Comparison of ENCODE assay signal across 8 mouse cellular contexts in genomic region chr5:52114751-52115451, GRCm38 (mm10).
A peak's percentile ranks its signal among the peaks of the same experiment; 100 is the strongest.
DNase-seq lines count a peak whose midpoint lies in the region; ATAC-seq and TF ChIP-seq lines count a peak whose summit lies in the region.

No protein-coding gene starts in this region.

- no peaks in the 10 kb centered on the region for H3K9me3 ChIP-seq in forebrain, embryonic 16.5 days (ENCODE audit: control insufficient read depth, low read length)
- H3K9me3 ChIP-seq in midbrain, embryonic 13.5 days = no peaks in the 10 kb centered on the region

- H3K9ac ChIP-seq in forebrain, embryonic 16.5 days (replicated peaks; ENCODE audit: low read depth, low read length) = peak overlapping the region; percentile 70
- H3K9ac ChIP-seq in midbrain, embryonic 13.5 days (replicated peaks) = peak overlapping the region; percentile 74

- H3K4me1 ChIP-seq in lung, adult 2 months (ENCODE audit: control insufficient read depth, insufficient read depth, low read length) = peaks cover 18% of the 10 kb centered on the region
- H3K4me1 ChIP-seq in forebrain, embryonic 16.5 days (replicated peaks; ENCODE audit: control insufficient read depth, insufficient read depth, low read length) = peaks cover 37% of the 10 kb centered on the region
- H3K4me1 ChIP-seq in midbrain, embryonic 13.5 days (replicated peaks) = peaks cover 40% of the 10 kb centered on the region

- no peak for TF ChIP-seq CTCF in lung, adult 2 months (IDR thresholded peaks at IDR 0.05; ENCODE audit: insufficient read depth, low read length)

- peak; percentile 11 for DNase-seq in lung, adult 2 months
- no peak for DNase-seq in lung, postnatal 10 days
- DNase-seq in cerebellum, adult 11-12 months = peak; percentile 77
- peak; percentile 30 to 36 for DNase-seq in layer of hippocampus, adult 18-20 months (ENCODE audit: low spot score in 2 of 2)
- no peak for DNase-seq in thymus, postnatal 36 days

- TF ChIP-seq POLR2A in lung, adult 2 months (IDR thresholded peaks at IDR 0.05; ENCODE audit: borderline replicate concordance, extremely low read depth, low read depth, low read length) = no peak

- no peak overlapping the region for H3K27ac ChIP-seq in forebrain, embryonic 16.5 days (ENCODE audit: low read length)
- no peak overlapping the region for H3K27ac ChIP-seq in midbrain, embryonic 13.5 days

- peaks cover 4% of the 10 kb centered on the region; the same call in 1 of the 2 replicates for H3K27me3 ChIP-seq in forebrain, embryonic 16.5 days (replicated peaks; ENCODE audit: control insufficient read depth, insufficient read depth, low read length)
- peaks cover 64% of the 10 kb centered on the region for H3K27me3 ChIP-seq in midbrain, embryonic 13.5 days

- H3K4me3 ChIP-seq in lung, adult 2 months (replicated peaks; ENCODE audit: extremely low read depth, low read depth, low read length) = peak overlapping the region; percentile 20
- H3K4me3 ChIP-seq in forebrain, embryonic 16.5 days (replicated peaks; ENCODE audit: low read length) = peak overlapping the region; percentile 64
- peak overlapping the region; percentile 69 for H3K4me3 ChIP-seq in midbrain, embryonic 13.5 days (replicated peaks)

- ATAC-seq in forebrain, embryonic 16.5 days = peak; percentile 2; the same call in 1 of the 2 replicates
- ATAC-seq in midbrain, embryonic 13.5 days = peak; percentile 21; the same call in 1 of the 2 replicates
- ATAC-seq in inflammation-experienced regulatory T-cells, adult 6 months = no peak

- under 1% methylated on average over 48 of the region's 48 CpGs for WGBS in lung, adult 2 months
- under 1% methylated on average over 47 of the region's 48 CpGs for WGBS in forebrain, embryonic 16.5 days
- under 1% methylated on average over 48 of the region's 48 CpGs for WGBS in midbrain, embryonic 13.5 days

- H3K4me2 ChIP-seq in forebrain, embryonic 16.5 days (ENCODE audit: low read length) = peak overlapping the region; percentile 100
- peak overlapping the region; percentile 100 for H3K4me2 ChIP-seq in midbrain, embryonic 13.5 days (replicated peaks)

- no peaks in the 10 kb centered on the region for H3K36me3 ChIP-seq in forebrain, embryonic 16.5 days (ENCODE audit: control insufficient read depth, insufficient read depth)
- no peaks in the 10 kb centered on the region for H3K36me3 ChIP-seq in midbrain, embryonic 13.5 days

Comparison
In these comparisons a context has a peak if more than half of its experiments do, and no peak if none do; other contexts are left out.
1. DNase-seq: peak in lung, adult 2 months (single experiment), cerebellum, adult 11-12 months (single experiment) and layer of hippocampus, adult 18-20 months (2 of 2); none in lung, postnatal 10 days (single experiment) and thymus, postnatal 36 days (0 of 2).
2. Peak in every context shown above with its lines, with median percentiles within 50 percentile points of each other: H3K4me3 ChIP-seq.